Mouse (Mus musculus) monocyte, adult 59 days (primary cell): ENCODE measurements around the gene Syt12. TPM values are rescaled to one million over a fixed set of nuclear protein-coding genes. Genes with fewer than 3 reads are reported as not detected.

ENCODE experiments used
- total RNA-seq, 2 experiments: library from RNA; stranded (reverse); gene quantifications; one replicate each; pipeline ENCODE4 v1.2.4; 2023

The Syt12 gene
- not detected for total RNA-seq

DNA sequence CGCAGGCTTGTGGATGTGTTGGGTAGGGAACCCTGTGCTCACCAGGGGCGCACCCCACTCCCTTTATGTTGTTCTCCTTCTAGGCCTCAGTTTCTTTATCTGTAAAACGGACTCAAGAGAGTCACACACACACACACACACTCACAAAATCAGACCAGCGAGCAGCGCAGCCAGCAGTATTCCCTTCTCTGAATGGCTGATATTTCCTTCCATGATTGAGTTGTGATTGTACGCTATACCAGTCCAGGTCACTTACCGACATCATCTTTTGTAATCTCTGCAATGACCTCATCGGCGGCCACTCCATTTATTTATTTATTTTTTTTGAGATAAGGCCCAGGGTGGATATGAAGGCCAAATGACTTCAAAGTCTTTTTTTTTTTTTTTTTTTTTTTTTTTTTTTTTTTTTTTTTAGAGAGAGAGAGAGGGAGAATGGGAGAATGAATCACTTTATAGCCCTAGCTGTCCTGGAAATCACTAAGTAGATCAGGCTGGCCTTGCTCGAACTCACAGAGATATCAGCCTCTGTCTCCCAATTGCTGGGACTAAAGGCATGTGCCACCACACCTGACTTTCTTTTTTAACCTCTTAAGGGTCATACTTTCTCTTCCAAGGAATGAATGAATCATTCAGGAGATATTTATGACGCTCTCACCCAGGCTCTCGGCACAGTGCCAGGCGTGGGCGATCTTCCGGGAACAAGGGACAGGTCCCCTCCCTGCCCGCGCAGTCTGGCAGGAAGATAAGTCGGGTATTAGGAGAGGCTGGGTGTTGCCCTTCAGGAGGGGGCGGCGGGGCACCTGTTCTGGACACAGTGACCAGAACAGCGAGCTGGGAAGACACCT lies at the start of gene Syt12:
Gene Syt12 (minus strand): TSS at position 103 of the 845 bp plus-strand sequence.

DNA sequence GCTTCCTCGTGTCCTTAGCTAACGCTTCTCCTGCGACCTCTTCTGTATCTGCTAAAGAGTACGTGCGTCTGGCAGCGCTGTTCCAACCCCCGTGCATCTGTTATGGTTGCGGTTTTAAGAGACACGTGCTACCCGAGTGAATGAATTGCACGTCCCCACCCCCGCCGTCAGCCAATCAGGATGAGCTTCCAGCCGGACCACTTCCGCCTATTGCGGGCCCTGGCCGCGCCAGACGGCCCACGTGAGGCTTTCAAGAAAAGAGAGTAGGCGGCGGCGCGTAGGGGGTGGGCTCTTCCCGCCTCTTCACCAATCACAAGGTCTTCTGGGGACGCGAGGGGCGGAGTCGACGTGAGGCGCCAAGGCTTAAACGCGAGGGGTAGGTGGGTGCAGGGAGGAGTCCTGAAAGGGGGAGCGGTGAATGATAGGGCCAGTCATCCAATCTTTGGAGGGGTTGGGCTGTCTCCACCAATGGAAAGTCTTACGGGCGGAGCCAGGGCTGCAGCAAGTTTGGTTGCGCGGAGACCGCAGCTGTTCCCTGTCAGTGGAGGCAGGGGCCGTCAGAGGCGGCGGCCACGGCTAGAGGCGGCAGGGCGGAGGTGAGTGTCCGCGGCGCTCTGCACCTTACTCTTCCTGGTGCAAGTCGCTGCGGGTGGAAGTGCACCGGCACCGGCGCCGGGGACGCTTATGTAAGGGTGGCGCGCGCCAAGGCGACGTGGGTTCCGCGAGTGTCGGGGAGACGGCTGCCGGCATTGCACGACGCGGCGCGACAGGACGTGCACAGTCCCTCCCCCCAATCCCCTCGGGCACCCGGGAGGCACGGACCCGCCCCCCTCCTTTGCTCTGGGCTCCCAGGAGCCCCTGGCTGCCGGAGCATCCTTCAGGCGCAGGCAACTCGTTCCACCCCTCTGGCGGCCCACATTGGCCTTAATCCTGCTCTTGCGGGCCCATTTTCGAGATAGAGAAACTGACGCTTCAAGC lies 33.0 kb upstream of the Syt12 start, which contains the start of gene Pcx:
Gene Pcx (plus strand): TSS at position 487 of the 978 bp plus-strand sequence.

DNA sequence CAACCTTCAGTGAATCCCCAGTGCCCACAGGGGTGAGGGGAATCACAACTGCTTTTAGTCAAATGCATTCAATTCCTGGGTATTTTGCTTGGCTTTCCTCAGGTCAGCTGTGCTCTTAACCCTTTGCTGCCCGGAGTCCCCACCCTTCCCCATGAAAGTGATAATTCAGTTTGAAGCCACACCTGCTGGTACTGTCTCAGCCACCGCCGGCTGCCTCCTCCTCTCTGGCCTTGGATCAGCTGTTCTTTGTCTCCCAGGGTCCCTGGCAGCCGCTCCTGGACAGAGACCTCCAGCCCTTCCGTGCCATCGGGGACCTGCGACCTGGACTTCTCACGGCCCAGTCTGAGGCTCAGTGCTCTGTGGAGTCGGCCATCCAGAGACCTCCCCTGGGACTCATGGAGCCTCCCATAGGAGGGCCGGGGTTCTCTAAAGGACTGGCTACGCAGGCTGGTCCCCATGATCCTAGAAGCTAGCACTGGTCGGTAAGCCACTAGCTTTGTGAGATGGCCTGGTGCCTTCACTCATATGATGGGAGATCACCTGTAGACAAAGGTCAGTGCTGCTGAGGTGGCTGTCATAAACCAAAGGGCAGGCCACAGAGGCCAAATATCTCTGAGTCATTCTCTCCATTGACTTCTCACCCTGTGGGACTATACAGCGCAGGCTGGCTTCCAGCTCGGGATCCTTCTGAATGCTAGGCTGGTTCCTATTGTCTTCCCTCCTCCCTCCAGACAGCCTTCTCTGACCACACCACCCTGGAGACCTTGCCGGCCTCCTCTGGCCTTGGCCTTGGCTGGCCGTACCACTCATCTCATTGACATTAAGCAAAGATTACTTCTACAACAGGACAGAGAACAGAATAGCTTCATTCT lies 21.1 kb upstream of the Syt12 start, which contains the start of gene 2010003K11Rik:
Gene 2010003K11Rik (minus strand): TSS at position 522 of the 872 bp plus-strand sequence.

DNA sequence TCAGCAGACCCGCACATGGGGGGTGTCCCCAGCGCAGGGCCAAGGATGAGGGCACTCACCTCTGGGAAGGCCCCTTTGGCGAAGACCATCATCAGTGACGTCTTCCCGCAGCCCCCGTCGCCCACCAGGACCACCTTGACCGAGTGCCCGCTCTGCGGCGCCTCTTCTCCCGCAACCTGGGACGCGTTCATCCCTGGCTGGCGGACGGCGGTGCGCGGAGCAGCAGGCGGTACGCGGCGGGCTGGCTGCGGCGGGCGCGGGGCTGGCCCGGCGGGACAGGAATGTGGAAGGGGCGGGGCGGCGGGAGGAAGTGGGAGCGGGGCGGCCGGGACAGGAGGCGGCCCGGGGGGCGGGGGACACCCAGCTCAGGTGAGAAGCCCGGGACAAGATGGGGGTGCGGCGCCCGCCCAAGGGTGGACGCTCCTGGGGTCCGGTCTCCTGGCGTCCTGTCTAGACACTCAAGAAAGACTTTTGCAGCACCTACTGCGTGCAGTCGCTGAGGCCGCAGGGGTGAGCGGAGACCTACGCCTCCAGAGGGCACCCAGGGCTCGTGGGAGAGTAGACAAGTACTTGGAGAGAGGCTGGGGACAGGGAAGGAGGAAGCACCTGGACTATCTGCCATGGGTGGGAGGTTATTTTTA lies 38.0 kb downstream of the Syt12 start, which contains the start of gene Rhod:
Gene Rhod (minus strand): TSS at position 272 of the 641 bp plus-strand sequence.

DNA sequence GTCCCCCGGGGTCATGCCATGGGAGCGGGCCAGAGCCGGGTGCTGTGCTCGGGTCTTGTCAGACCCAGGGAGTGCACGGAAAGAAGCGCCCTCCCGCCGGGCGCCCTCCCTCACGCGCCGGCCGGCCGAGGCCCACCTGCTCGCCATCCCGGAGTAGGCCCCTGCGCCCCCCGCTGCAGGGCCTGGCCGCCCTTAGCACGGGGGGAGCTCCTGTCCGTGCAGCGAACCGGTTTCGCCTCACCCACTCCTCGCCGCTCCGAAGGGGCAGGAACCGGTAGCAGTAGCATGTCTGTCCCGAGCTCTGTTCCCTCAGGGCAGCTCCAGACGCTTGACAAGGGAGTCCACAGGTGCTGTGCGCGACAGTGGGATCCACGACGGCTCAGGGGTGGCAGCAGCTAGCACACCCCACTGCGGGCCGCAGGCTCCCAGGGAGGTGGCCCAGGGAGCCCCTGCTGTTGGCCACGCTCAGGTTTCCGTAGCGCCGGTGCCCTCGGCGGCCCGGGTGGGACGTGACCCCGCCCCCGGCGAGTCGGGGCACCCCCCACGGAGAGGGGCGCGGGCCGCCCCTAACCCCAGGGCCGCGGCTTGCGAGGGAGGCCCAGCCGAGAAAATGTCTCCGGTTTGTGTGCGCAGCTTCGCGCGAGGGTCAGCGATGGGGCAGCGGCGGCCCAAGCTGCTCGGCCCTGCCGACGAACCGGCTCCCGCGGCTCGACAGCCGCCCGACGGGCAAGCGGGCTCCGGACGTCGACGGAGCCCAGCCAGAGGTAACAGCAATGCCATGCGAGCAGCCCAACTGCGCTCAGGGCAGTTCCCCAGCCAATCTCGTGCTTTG lies 79.2 kb downstream of the Syt12 start, which contains the start of gene Kdm2a:
Gene Kdm2a (minus strand): TSS at position 488 of the 832 bp plus-strand sequence.

Other genes with a start within 250 kb of the Syt12 start
- gene Pold4, start 245.5 kb downstream of the Syt12 start, total RNA-seq, result 100 to 1,000 TPM; 108 to 115 TPM
- gene Ssh3, start 208.3 kb downstream of the Syt12 start, total RNA-seq, result 10 to 100 TPM; 50.8 to 51.4 TPM
- 10 to 100 TPM; 18.4 to 19.2 TPM for gene Ankrd13d, start 194.3 kb downstream of the Syt12 start, total RNA-seq
- gene Grk2, start 171.2 kb downstream of the Syt12 start, total RNA-seq, result 100 to 1,000 TPM; 425 to 438 TPM
- gene Kdm2a, start 79.2 kb downstream of the Syt12 start, total RNA-seq, result 100 to 1,000 TPM; 128 to 130 TPM
- under 1 TPM in 1 of 2 experiments, not detected in 1; 0.42 TPM for gene Rhod, start 38.0 kb downstream of the Syt12 start, total RNA-seq
- gene 2010003K11Rik, start 21.1 kb upstream of the Syt12 start, total RNA-seq, result not detected
- 1 to 10 TPM; 1.4 to 2.1 TPM for gene Pcx, start 33.0 kb upstream of the Syt12 start, total RNA-seq
- under 1 TPM in 1 of 2 experiments, not detected in 1; 0.36 TPM for gene Lrfn4, start 138.2 kb upstream of the Syt12 start, total RNA-seq
- 10 to 100 TPM; 24.0 to 28.5 TPM for gene Rce1, start 148.2 kb upstream of the Syt12 start, total RNA-seq
- not detected for gene Gm960, start 221.2 kb upstream of the Syt12 start, total RNA-seq
- under 1 TPM; 0.05 to 0.55 TPM for gene Sptbn2, start 233.7 kb upstream of the Syt12 start, total RNA-seq